Mouse (Mus musculus): ENCODE measurements at regions not wholly inside any gene's neighbourhood (a gene's known extent, or its start where the extent isn't known, plus 50 kb on each side); places are given as distances from the start of the nearest gene placed in this dataset.

DNA sequence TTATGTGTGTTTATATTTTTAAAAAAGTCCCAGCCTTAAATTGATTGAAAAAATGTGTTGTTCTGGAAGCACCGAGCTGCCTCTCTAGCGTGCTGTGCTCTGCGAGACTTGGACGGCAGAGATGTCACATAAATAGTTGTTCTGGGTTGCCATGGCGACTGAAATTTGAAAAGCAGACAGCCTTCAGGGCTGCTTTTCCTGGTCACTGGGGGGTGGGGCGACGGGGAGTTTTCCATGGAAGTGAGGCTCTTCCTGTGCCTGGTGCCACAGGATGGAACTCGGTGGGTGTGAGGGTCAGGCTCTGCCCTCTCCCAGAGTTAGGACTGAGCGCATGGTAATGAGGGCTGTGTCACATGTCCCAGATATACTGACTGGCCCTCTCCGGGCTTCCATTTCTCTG is 84.7 kb upstream of the Gm26897 start:
- TF ChIP-seq CTCF (IDR thresholded peaks at IDR 0.05), result no peak
- no peak for TF ChIP-seq EP300 (IDR thresholded peaks at IDR 0.05)

Data from lung, postnatal 0 days (tissue).